Mouse (Mus musculus) adrenal gland, postnatal 25 days (tissue): Measurements from ENCODE around the gene Tssc4. TPM values are rescaled to one million over a fixed set of nuclear protein-coding genes. Genes with fewer than 3 reads are reported as not detected.

Source experiments
- DNase-seq: peaks from one replicate; pipeline ENCODE4 v3.0.0; 2021; ENCODE audit warnings: mixed read lengths
- total RNA-seq: library from RNA; stranded (reverse); gene quantifications from 2 replicates; pipeline ENCODE4 v1.2.3, GENCODE M21; 2021

The Tssc4 gene
- total RNA-seq, 1 experiment from 2014 or later: 32.2 TPM

GRCm38 (mm10) chr7:143044826-143045206 lies 24.2 kb upstream of the Tssc4 start:
- no peak for DNase-seq

- DNase-seq: no peak
Observed at GRCm38 (mm10) chr7:143046358-143046757, 22.7 kb upstream of the Tssc4 start.

GRCm38 (mm10) chr7:143049331-143049730 lies 19.7 kb upstream of the Tssc4 start:
- DNase-seq: no peak

- DNase-seq: peak; percentile 83
Observed at GRCm38 (mm10) chr7:143049841-143050816, 18.9 kb upstream of the Tssc4 start.

GRCm38 (mm10) chr7:143051316-143051715 lies 17.7 kb upstream of the Tssc4 start:
- DNase-seq: no peak

GRCm38 (mm10) chr7:143052626-143053007 lies 16.4 kb upstream of the Tssc4 start, which contains the start of gene Cd81:
TSS of gene Cd81 (plus strand) at chr7:143052739.
- peak; percentile 91 for DNase-seq

GRCm38 (mm10) chr7:143053008-143053899 lies 15.8 kb upstream of the Tssc4 start:
- peak; percentile 79 for DNase-seq

GRCm38 (mm10) chr7:143053961-143054611 lies 15.0 kb upstream of the Tssc4 start:
- no peak for DNase-seq

GRCm38 (mm10) chr7:143054612-143054965 lies 14.5 kb upstream of the Tssc4 start:
- no peak for DNase-seq

- no peak for DNase-seq
Observed at GRCm38 (mm10) chr7:143055001-143055400, 14.0 kb upstream of the Tssc4 start.

- DNase-seq: no peak
Observed at GRCm38 (mm10) chr7:143055499-143056186, 13.4 kb upstream of the Tssc4 start.

- no peak for DNase-seq
Observed at GRCm38 (mm10) chr7:143057023-143057422, 12.0 kb upstream of the Tssc4 start.

- no peak for DNase-seq
Observed at GRCm38 (mm10) chr7:143057667-143058220, 11.3 kb upstream of the Tssc4 start.

- DNase-seq: no peak
Observed at GRCm38 (mm10) chr7:143058221-143058697, 10.8 kb upstream of the Tssc4 start.

GRCm38 (mm10) chr7:143059202-143059870 lies 9.7 kb upstream of the Tssc4 start:
- no peak for DNase-seq

GRCm38 (mm10) chr7:143062704-143063103 lies 6.3 kb upstream of the Tssc4 start:
- no peak for DNase-seq

- no peak for DNase-seq
Observed at GRCm38 (mm10) chr7:143064226-143064625, 4.8 kb upstream of the Tssc4 start.

GRCm38 (mm10) chr7:143065692-143066091 lies 3.4 kb upstream of the Tssc4 start:
- no peak for DNase-seq

GRCm38 (mm10) chr7:143067469-143067868 lies 1.6 kb upstream of the Tssc4 start:
- DNase-seq: no peak

GRCm38 (mm10) chr7:143067897-143068296 lies 1.2 kb upstream of the Tssc4 start:
- DNase-seq: no peak
